Mouse (Mus musculus) C2C12 (cell line): ENCODE measurements at regions not wholly inside any gene's neighbourhood (a gene's known extent, or its start where the extent isn't known, plus 50 kb on each side); places are given as distances from the start of the nearest gene placed in this dataset.

Experiments used
- CEBPB ChIP-seq: IDR thresholded peaks from one replicate; pipeline ENCODE4 v1.6.1; 2011; ENCODE audit warnings: low read depth, mild to moderate bottlenecking, control low read depth, moderate library complexity
- CTCF ChIP-seq: IDR thresholded peaks from one replicate; pipeline ENCODE4 v1.5.1; 2011; ENCODE audit not compliant: control insufficient read depth, insufficient read depth, insufficient read length
- MAX ChIP-seq: IDR thresholded peaks from one replicate; pipeline ENCODE4 v1.6.1; 2011; ENCODE audit warnings: mild to moderate bottlenecking, control low read depth
- MYOD1 ChIP-seq: IDR thresholded peaks from one replicate; pipeline ENCODE4 v1.6.1; 2011; ENCODE audit warnings: low read depth; ENCODE audit not compliant: control insufficient read depth, insufficient read length
- USF1 ChIP-seq: IDR thresholded peaks from one replicate; pipeline ENCODE4 v1.6.1; 2011; ENCODE audit warnings: low read depth, mild to moderate bottlenecking, control low read depth, moderate library complexity

DNA sequence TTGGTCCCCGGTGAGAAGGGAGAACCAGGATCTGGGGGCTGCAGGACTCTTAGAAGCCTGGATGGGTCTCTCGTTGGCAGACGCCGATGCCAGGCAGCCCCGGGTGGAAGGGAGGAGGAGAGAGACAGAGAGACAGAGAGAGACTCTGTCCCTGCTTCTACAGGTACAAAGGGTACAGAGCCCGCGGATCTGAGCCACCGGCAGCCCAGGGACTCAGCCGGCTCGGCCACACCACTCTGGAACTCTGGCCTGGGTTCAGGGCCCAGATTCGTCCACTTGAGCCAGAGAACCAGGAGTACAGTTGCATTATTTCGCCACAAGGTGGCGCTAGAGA is 95.5 kb upstream of the Rab39b start:
- TF ChIP-seq CTCF (no peak), CEBPB (no peak), MAX (no peak), MYOD1 (no peak), USF1 (no peak)
